Mouse (Mus musculus) small intestine, adult 2 months (tissue): ENCODE measurements around the gene Stag1. TPM values are rescaled to one million over a fixed set of nuclear protein-coding genes. Genes with fewer than 3 reads are reported as not detected.

ENCODE experiments used
- H3K27ac ChIP-seq: fragments of 200-500 bp; 2 replicates; pipeline ENCODE4 v1.5.1; 2012; ENCODE audit warnings: low read depth, low read length, control low read depth, inconsistent platforms; ENCODE audit not compliant: insufficient read depth
- H3K27me3 ChIP-seq: fragments of 200-500 bp; 2 replicates; pipeline ENCODE4 v1.6.1; 2012; ENCODE audit warnings: mild to moderate bottlenecking, moderate library complexity, low read length, inconsistent platforms; ENCODE audit not compliant: control insufficient read depth, insufficient read depth
- H3K36me3 ChIP-seq: fragments of 200-500 bp; 2 replicates; pipeline ENCODE4 v1.6.1; 2012; ENCODE audit warnings: mild to moderate bottlenecking, low read length, control low read depth, inconsistent platforms; ENCODE audit not compliant: control insufficient read depth, insufficient read depth
- H3K4me1 ChIP-seq: fragments of 200-500 bp; 2 replicates; pipeline ENCODE4 v1.6.1; 2012; ENCODE audit warnings: low read length, inconsistent platforms, mixed read lengths; ENCODE audit not compliant: control insufficient read depth, insufficient read depth, insufficient read length
- H3K4me3 ChIP-seq: fragments of 200-500 bp; 2 replicates; pipeline ENCODE4 v1.5.1; 2012; ENCODE audit warnings: low read depth, mild to moderate bottlenecking, control low read depth, inconsistent platforms, low read length, moderate library complexity
- CTCF ChIP-seq: fragments of 200-500 bp; IDR thresholded peaks from 2 replicates; pipeline ENCODE4 v1.5.1; 2012; ENCODE audit warnings: low read depth, mild to moderate bottlenecking, control low read depth, inconsistent platforms, low read length, moderate library complexity, mixed read lengths; ENCODE audit not compliant: insufficient replicate concordance, insufficient read length; ENCODE audit errors: extremely low read depth
- POLR2A ChIP-seq: fragments of 200-500 bp; IDR thresholded peaks from 2 replicates; pipeline ENCODE4 v1.6.1; 2012; ENCODE audit warnings: low read depth, mild to moderate bottlenecking, control low read depth, inconsistent platforms, low read length, moderate library complexity
- WGBS: fragments of 180-500 bp; shearing (Covaris S2); methylation state at CpG from one replicate; pipeline ENCODE4 v1.1.7; 2018; 5-methylcytosine and 5-hydroxymethylcytosine counted together
- polyA plus RNA-seq: library from polyadenylated mRNA; depleted of rRNA; stranded (reverse); fragments of >200 nt; gene quantifications from 2 replicates; pipeline ENCODE4 v1.2.3, GENCODE M21; 2012; rRNA removed

Gene Stag1
- 0.89 and 0.96 TPM in 2 replicates for polyA plus RNA-seq

GRCm38 (mm10) chr9:100597546-100597945, at the start of gene Stag1:
Stag1 (plus strand) TSS chr9:100597798.
- H3K4me1 ChIP-seq: no peaks in the 10 kb centered on the region
- H3K4me3 ChIP-seq: no peak within 1 kb of the TSS
- H3K27ac ChIP-seq: no peak within 1 kb of the TSS
- TF ChIP-seq POLR2A: no peak
- no peak for TF ChIP-seq CTCF
- H3K27me3 ChIP-seq: no peaks in the 10 kb centered on the region
- 91% methylated on average over 8 of the region's 8 CpGs for WGBS
- H3K36me3 ChIP-seq: no peaks in the 10 kb centered on the region

GRCm38 (mm10) chr9:100548313-100548712, 49.3 kb upstream of the Stag1 start:
- Histone ChIP-seq H3K27ac (no peak overlapping the region), H3K36me3 (no peaks in the 10 kb centered on the region), H3K27me3 (no peaks in the 10 kb centered on the region), H3K4me1 (no peaks in the 10 kb centered on the region; the same call in 1 of the 2 replicates), H3K4me3 (no peak overlapping the region)
- TF ChIP-seq POLR2A (no peak), CTCF (no peak)
- 96% methylated on average over 2 of the region's 2 CpGs for WGBS

GRCm38 (mm10) chr9:100555686-100556085, 41.9 kb upstream of the Stag1 start:
- 26% methylated on average over 5 of the region's 5 CpGs for WGBS
- H3K27me3 ChIP-seq: no peaks in the 10 kb centered on the region
- TF ChIP-seq CTCF: no peak
- no peak for TF ChIP-seq POLR2A
- H3K27ac ChIP-seq: no peak overlapping the region
- no peaks in the 10 kb centered on the region for H3K4me1 ChIP-seq
- H3K4me3 ChIP-seq: no peak overlapping the region
- no peaks in the 10 kb centered on the region for H3K36me3 ChIP-seq

GRCm38 (mm10) chr9:100558023-100558573, 39.5 kb upstream of the Stag1 start:
- no peak overlapping the region for H3K27ac ChIP-seq
- H3K4me1 ChIP-seq: no peaks in the 10 kb centered on the region
- H3K36me3 ChIP-seq: no peaks in the 10 kb centered on the region
- WGBS: 86% methylated on average over 4 of the region's 4 CpGs
- no peaks in the 10 kb centered on the region for H3K27me3 ChIP-seq
- H3K4me3 ChIP-seq: no peak overlapping the region
- TF ChIP-seq CTCF (no peak), POLR2A (no peak)

GRCm38 (mm10) chr9:100558991-100559390, 38.6 kb upstream of the Stag1 start:
- no peaks in the 10 kb centered on the region for H3K36me3 ChIP-seq
- TF ChIP-seq POLR2A: no peak
- TF ChIP-seq CTCF: no peak

GRCm38 (mm10) chr9:100560251-100560890, 37.2 kb upstream of the Stag1 start:
- Histone ChIP-seq H3K4me3 (no peak overlapping the region), H3K4me1 (no peaks in the 10 kb centered on the region), H3K36me3 (no peaks in the 10 kb centered on the region), H3K27ac (no peak overlapping the region), H3K27me3 (no peaks in the 10 kb centered on the region)
- WGBS: 88% methylated on average over 10 of the region's 10 CpGs
- TF ChIP-seq CTCF (no peak), POLR2A (no peak)

More at GRCm38 (mm10) chr9:100558991-100559390, 38.6 kb upstream of the Stag1 start:
- Histone ChIP-seq H3K4me1 (no peaks in the 10 kb centered on the region), H3K4me3 (no peak overlapping the region), H3K27ac (no peak overlapping the region), H3K27me3 (no peaks in the 10 kb centered on the region)

GRCm38 (mm10) chr9:100569798-100570625, 27.6 kb upstream of the Stag1 start:
- Histone ChIP-seq H3K4me3 (peak overlapping the region; percentile 62), H3K4me1 (peaks cover 4% of the 10 kb centered on the region; the same call in 1 of the 2 replicates), H3K27me3 (no peaks in the 10 kb centered on the region), H3K27ac (no peak overlapping the region), H3K36me3 (no peaks in the 10 kb centered on the region)
- peak; percentile 46; the same call in 1 of the 2 replicates for TF ChIP-seq POLR2A
- TF ChIP-seq CTCF: no peak
- 7% methylated on average over 32 of the region's 32 CpGs for WGBS
